Mouse (Mus musculus): ENCODE measurements around the gene Tap1.

DNA sequence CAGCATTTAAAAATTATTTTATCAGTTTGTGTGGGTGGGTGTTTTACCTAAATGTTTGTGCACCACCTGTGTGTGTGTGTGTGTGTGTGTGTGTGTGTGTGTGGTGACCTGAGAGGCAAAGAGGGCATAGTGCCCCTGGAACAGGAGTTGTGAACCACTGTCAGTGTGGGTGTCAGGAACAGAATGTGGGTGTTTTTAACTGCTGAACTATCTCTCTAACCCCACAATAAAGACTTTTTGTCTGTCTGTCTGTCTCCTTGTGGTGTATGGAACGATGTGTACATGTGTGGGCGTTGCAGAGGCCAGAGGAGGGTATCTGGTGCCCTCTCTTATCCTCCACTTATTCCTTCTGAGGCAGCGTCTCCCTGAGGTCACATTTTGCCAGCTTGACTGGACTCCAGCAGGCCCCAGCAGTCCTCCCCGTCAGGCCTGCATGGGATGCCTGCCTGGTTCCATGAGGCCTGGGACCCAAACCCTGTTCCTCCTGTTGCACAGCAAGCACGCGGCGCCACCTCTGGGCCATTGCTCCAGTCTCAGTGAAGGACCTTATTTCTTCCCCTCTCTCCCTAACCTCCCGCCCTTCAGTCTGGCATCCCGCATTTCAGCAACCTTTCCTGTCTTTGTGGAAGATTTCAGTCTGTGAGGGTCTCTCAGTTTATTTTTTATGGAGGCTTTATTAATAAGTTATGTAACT is 23.0 kb upstream of the Tap1 start:
- TF ChIP-seq CTCF (IDR thresholded peaks at IDR 0.05; ENCODE audit: borderline replicate concordance, insufficient read depth, low read depth, low read length) (no peak), POLR2A (IDR thresholded peaks at IDR 0.05; ENCODE audit: borderline replicate concordance, insufficient read depth, low read length) (no peak)
